Mouse (Mus musculus) spleen, adult 18-20 months (tissue): ENCODE results near the gene Cep152.

Experiments
- DNase-seq, 2 experiments: peaks; one replicate each; pipeline ENCODE4 v3.0.0; 2022; ENCODE audit warnings: mixed read lengths in 2 of 2

Gene Cep152

GRCm38 (mm10) chr2:125548806-125549578 lies 75.9 kb downstream of the Cep152 start:
- DNase-seq: no peak

- DNase-seq: no peak
Measured at GRCm38 (mm10) chr2:125544986-125545385, 79.9 kb downstream of the Cep152 start.

- DNase-seq: no peak
Measured at GRCm38 (mm10) chr2:125543646-125544045, 81.3 kb downstream of the Cep152 start.

GRCm38 (mm10) chr2:125541451-125541850 lies 83.5 kb downstream of the Cep152 start:
- no peak for DNase-seq

GRCm38 (mm10) chr2:125540579-125540978 lies 84.3 kb downstream of the Cep152 start:
- DNase-seq: no peak

- DNase-seq: no peak
Measured at GRCm38 (mm10) chr2:125539640-125540039, 85.3 kb downstream of the Cep152 start.

GRCm38 (mm10) chr2:125530665-125531064 lies 94.2 kb downstream of the Cep152 start:
- no peak for DNase-seq

- DNase-seq: no peak
Measured at GRCm38 (mm10) chr2:125526566-125526965, 98.3 kb downstream of the Cep152 start.

- no peak for DNase-seq
Measured at GRCm38 (mm10) chr2:125525484-125525883, 99.4 kb downstream of the Cep152 start.

GRCm38 (mm10) chr2:125516594-125516993 lies 108.3 kb downstream of the Cep152 start:
- DNase-seq: peak in 1 of 2 experiments; percentile 4

GRCm38 (mm10) chr2:125515291-125516057 lies 109.4 kb downstream of the Cep152 start:
- DNase-seq: no peak

- no peak for DNase-seq
Measured at GRCm38 (mm10) chr2:125514391-125514790, 110.5 kb downstream of the Cep152 start.
